Mouse (Mus musculus) liver, adult 2 months (tissue): Measurements from ENCODE around the gene Zfp651. TPM values are rescaled to one million over a fixed set of nuclear protein-coding genes. Genes with fewer than 3 reads are reported as not detected.

Source experiments
- DNase-seq: peaks from one replicate; pipeline ENCODE4 v3.0.0-alpha.2; 2011; ENCODE audit warnings: low read depth, low spot score; ENCODE audit errors: extremely low read depth
- H3K27ac ChIP-seq: fragments of 200-500 bp; replicated peaks from 2 replicates; pipeline ENCODE4 v1.5.1; 2012; ENCODE audit warnings: low read depth, mild to moderate bottlenecking, control low read depth, inconsistent platforms, low read length; ENCODE audit not compliant: insufficient read depth
- H3K27me3 ChIP-seq: fragments of 200-500 bp; 2 replicates; pipeline ENCODE4 v1.6.1; 2012; ENCODE audit warnings: mild to moderate bottlenecking, moderate library complexity, low read length, inconsistent platforms; ENCODE audit not compliant: control insufficient read depth, insufficient read depth
- H3K36me3 ChIP-seq: fragments of 200-500 bp; 2 replicates; pipeline ENCODE4 v1.6.1; 2012; ENCODE audit warnings: low read length, inconsistent platforms; ENCODE audit not compliant: control insufficient read depth, insufficient read depth
- H3K4me1 ChIP-seq: fragments of 200-500 bp; 2 replicates; pipeline ENCODE4 v1.6.1; 2011; ENCODE audit warnings: low read length; ENCODE audit not compliant: control insufficient read depth, insufficient read depth
- H3K4me3 ChIP-seq: fragments of 200-500 bp; 2 replicates; pipeline ENCODE4 v1.5.1; 2011; ENCODE audit warnings: low read depth, mild to moderate bottlenecking, control low read depth, low read length, moderate library complexity; ENCODE audit not compliant: insufficient read depth
- H3K79me2 ChIP-seq: fragments of 200-500 bp; 2 replicates; pipeline ENCODE4 v1.6.1; 2012; ENCODE audit warnings: inconsistent platforms, mild to moderate bottlenecking, low read length, moderate library complexity; ENCODE audit not compliant: control insufficient read depth, insufficient read depth
- H3K9ac ChIP-seq: fragments of 200-500 bp; 2 replicates; pipeline ENCODE4 v1.6.1; 2012; ENCODE audit warnings: low read depth, mild to moderate bottlenecking, control low read depth, inconsistent platforms, low read length
- CTCF ChIP-seq: fragments of 200-500 bp; IDR thresholded peaks from 2 replicates; pipeline ENCODE4 v1.5.1; 2011; ENCODE audit warnings: low read depth, low read length, control low read depth
- POLR2A ChIP-seq: fragments of 200-500 bp; IDR thresholded peaks from 2 replicates; pipeline ENCODE4 v1.6.1; 2011; ENCODE audit warnings: low read length, control low read depth; ENCODE audit not compliant: insufficient read depth; ENCODE audit errors: extremely low read depth
- WGBS: fragments of 180-500 bp; shearing (Covaris S2); methylation state at CpG from one replicate; pipeline ENCODE4 v1.1.7; 2018; 5-methylcytosine and 5-hydroxymethylcytosine counted together
- polyA plus RNA-seq: library from polyadenylated mRNA; depleted of rRNA; stranded (reverse); fragments of >200 nt; gene quantifications from 2 replicates; pipeline ENCODE4 v1.2.3, GENCODE M21; 2012; rRNA removed
- total RNA-seq: library from RNA; depleted of rRNA; stranded (reverse); fragments of >200 nt; gene quantifications from 2 replicates; pipeline ENCODE4 v1.2.3, GENCODE M21; 2014; rRNA removed

Gene Zfp651
- total and polyA plus RNA-seq, 2 experiments, result 0.37 to 1.2 TPM

DNA sequence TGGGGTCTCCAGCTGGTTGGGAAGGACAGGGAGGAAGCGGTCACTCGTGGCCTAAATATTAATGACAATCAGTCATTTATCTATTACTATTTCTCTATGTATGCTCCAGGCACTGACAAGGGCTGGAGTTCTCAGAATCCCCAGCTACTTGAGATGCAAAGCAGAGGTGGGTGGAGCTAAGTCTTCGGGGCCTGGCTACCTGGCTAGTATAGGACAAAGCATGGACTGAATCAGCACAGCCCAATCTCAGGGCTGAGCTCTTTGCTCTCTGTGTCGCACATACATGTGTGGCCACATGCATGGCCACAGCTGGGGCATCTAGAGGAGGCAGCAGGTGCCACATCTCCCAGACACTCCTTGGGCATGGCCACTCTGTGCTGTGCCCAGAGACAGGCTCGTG, 61.6 kb downstream of the Zfp651 start:
- Histone ChIP-seq H3K27ac (no peak overlapping the region), H3K4me3 (no peak overlapping the region), H3K4me1 (no peaks in the 10 kb centered on the region), H3K27me3 (no peaks in the 10 kb centered on the region), H3K79me2 (no peaks in the 10 kb centered on the region), H3K9ac (no peak overlapping the region), H3K36me3 (no peaks in the 10 kb centered on the region)
- no peak for DNase-seq
- TF ChIP-seq POLR2A (no peak), CTCF (no peak)
- WGBS, result 80% methylated on average over 5 of the region's 5 CpGs

Other genes starting within 250 kb of the Zfp651 start
- not detected in 2 replicates for gene Lyzl4, start 117.2 kb upstream of the Zfp651 start, total RNA-seq
- not detected in 2 replicates for gene Lyzl4, start 117.2 kb upstream of the Zfp651 start, polyA plus RNA-seq
- gene Vipr1, start 116.6 kb upstream of the Zfp651 start, total RNA-seq, result 22.2 and 25.4 TPM in 2 replicates
- gene Vipr1, start 116.6 kb upstream of the Zfp651 start, polyA plus RNA-seq, result 16.7 and 16.9 TPM in 2 replicates
- 3.7 and 4.1 TPM in 2 replicates for gene Sec22c, start 53.8 kb upstream of the Zfp651 start, total RNA-seq
- 5.7 and 9.5 TPM in 2 replicates for gene Sec22c, start 53.8 kb upstream of the Zfp651 start, polyA plus RNA-seq
- 82.4 and 83.3 TPM in 2 replicates for gene Ss18l2, start 49.0 kb upstream of the Zfp651 start, total RNA-seq
- 35.2 and 56.8 TPM in 2 replicates for gene Ss18l2, start 49.0 kb upstream of the Zfp651 start, polyA plus RNA-seq
- 36.7 and 38.4 TPM in 2 replicates for gene Nktr, start 40.2 kb upstream of the Zfp651 start, total RNA-seq
- gene Nktr, start 40.2 kb upstream of the Zfp651 start, polyA plus RNA-seq, result 13.0 and 27.2 TPM in 2 replicates
- gene Klhl40, start 18.3 kb downstream of the Zfp651 start, total RNA-seq, result 0.18 TPM in 1 of 2 replicates, not detected in the other
- not detected in 2 replicates for gene Klhl40, start 18.3 kb downstream of the Zfp651 start, polyA plus RNA-seq
- 0.07 TPM in 1 of 2 replicates, not detected in the other for gene Hhatl, start 33.2 kb downstream of the Zfp651 start, total RNA-seq
- not detected in 2 replicates for gene Hhatl, start 33.2 kb downstream of the Zfp651 start, polyA plus RNA-seq
- gene Ccdc13, start 80.1 kb downstream of the Zfp651 start, total RNA-seq, result not detected in 2 replicates
- gene Ccdc13, start 80.1 kb downstream of the Zfp651 start, polyA plus RNA-seq, result not detected in 2 replicates
- gene Higd1a, start 99.0 kb downstream of the Zfp651 start, total RNA-seq, result 45.6 and 65.6 TPM in 2 replicates
- 14.7 and 20.2 TPM in 2 replicates for gene Higd1a, start 99.0 kb downstream of the Zfp651 start, polyA plus RNA-seq
- gene Ackr2, start 139.0 kb downstream of the Zfp651 start, total RNA-seq, result 1.6 and 2.3 TPM in 2 replicates
- 1.4 and 2.4 TPM in 2 replicates for gene Ackr2, start 139.0 kb downstream of the Zfp651 start, polyA plus RNA-seq
- 86.4 and 128 TPM in 2 replicates for gene Cyp8b1, start 157.0 kb downstream of the Zfp651 start, total RNA-seq
- 292 and 305 TPM in 2 replicates for gene Cyp8b1, start 157.0 kb downstream of the Zfp651 start, polyA plus RNA-seq
- gene Fam198a, start 191.7 kb downstream of the Zfp651 start, total RNA-seq, result 0.74 and 4.0 TPM in 2 replicates
- gene Fam198a, start 191.7 kb downstream of the Zfp651 start, polyA plus RNA-seq, result 2.3 and 4.4 TPM in 2 replicates
- gene Pomgnt2, start 237.8 kb downstream of the Zfp651 start, total RNA-seq, result 1.7 TPM in 2 replicates
- 3.8 and 5.3 TPM in 2 replicates for gene Pomgnt2, start 237.8 kb downstream of the Zfp651 start, polyA plus RNA-seq